Comparison of ENCODE assay signal across 20 mouse cellular contexts in genomic region chr9:64618433-64618832, GRCm38 (mm10).
DNase-seq lines count a peak whose midpoint lies in the region; ATAC-seq lines count a peak whose summit lies in the region.
"Had no signal": no experiment of that assay in that cellular context is flagged by ENCODE, and none has a peak within 500 bp of the region (broad histone marks: within the 10 kb centered on the region; RNA-seq: fewer than 3 reads in every experiment).

No protein-coding gene starts in this region.

- H3K4me1 ChIP-seq in kidney, embryonic 14.5 days (ENCODE audit: control insufficient read depth, insufficient read depth, low read length): peaks cover 7% of the 10 kb centered on the region; the same call in 1 of the 2 replicates
- H3K4me1 ChIP-seq in heart, embryonic 12.5 days (replicated peaks): no peaks in the 10 kb centered on the region
- H3K4me1 ChIP-seq: embryonic facial prominence, embryonic 10.5 days; heart, embryonic 13.5 days had no signal

- H3K9me3 ChIP-seq in kidney, embryonic 14.5 days (ENCODE audit: control insufficient read depth, low read length): no peaks in the 10 kb centered on the region
- no peaks in the 10 kb centered on the region for H3K9me3 ChIP-seq in heart, embryonic 12.5 days (replicated peaks)
- H3K9me3 ChIP-seq: embryonic facial prominence, embryonic 10.5 days; forebrain, embryonic 13.5 days; heart, embryonic 13.5 days; hindbrain, embryonic 12.5 days had no signal

- no peak overlapping the region for H3K4me3 ChIP-seq in kidney, embryonic 14.5 days (ENCODE audit: low read length)
- H3K4me3 ChIP-seq in heart, embryonic 12.5 days: no peak overlapping the region
- H3K4me3 ChIP-seq: embryonic facial prominence, embryonic 10.5 days; forebrain, embryonic 13.5 days; gastrocnemius, adult 2 months; heart, embryonic 13.5 days; hindbrain, embryonic 12.5 days had no signal

- no peak overlapping the region for H3K4me2 ChIP-seq in kidney, embryonic 14.5 days (replicated peaks; ENCODE audit: low read depth, low read length)
- no peak overlapping the region for H3K4me2 ChIP-seq in heart, embryonic 12.5 days
- H3K4me2 ChIP-seq: forebrain, embryonic 13.5 days; heart, embryonic 13.5 days; hindbrain, embryonic 12.5 days had no signal

- 54% methylated on average over 3 of the region's 3 CpGs for WGBS in kidney, embryonic 14.5 days
- 67% methylated on average over 3 of the region's 3 CpGs for WGBS in heart, embryonic 12.5 days

- H3K27me3 ChIP-seq in kidney, embryonic 14.5 days (ENCODE audit: control insufficient read depth, insufficient read depth, low read length): no peaks in the 10 kb centered on the region
- H3K27me3 ChIP-seq in heart, embryonic 12.5 days (replicated peaks): 0 out of 2 replicates have a peak, but pooled peaks cover 4% of the 10 kb centered on the region
- H3K27me3 ChIP-seq: heart, embryonic 13.5 days; Patski had no signal

- no peaks in the 10 kb centered on the region for H3K36me3 ChIP-seq in kidney, embryonic 14.5 days (ENCODE audit: control insufficient read depth, insufficient read depth, low read length)
- no peaks in the 10 kb centered on the region for H3K36me3 ChIP-seq in heart, embryonic 12.5 days
- H3K36me3 ChIP-seq: embryonic facial prominence, embryonic 10.5 days; heart, embryonic 13.5 days; hindbrain, embryonic 12.5 days had no signal

- H3K27ac ChIP-seq in kidney, embryonic 14.5 days (ENCODE audit: low read depth, low read length): no peak overlapping the region
- no peak overlapping the region for H3K27ac ChIP-seq in heart, embryonic 12.5 days (ENCODE audit: poor library complexity, severe bottlenecking)
- H3K27ac ChIP-seq: embryonic facial prominence, embryonic 10.5 days; forebrain, embryonic 13.5 days; gastrocnemius, adult 2 months; heart, embryonic 13.5 days; hindbrain, embryonic 12.5 days had no signal

- no peak for ATAC-seq in kidney, embryonic 14.5 days (ENCODE audit: low FRiP score, low TSS enrichment)
- no peak for ATAC-seq in heart, embryonic 12.5 days (ENCODE audit: insufficient number of reproducible peaks, low FRiP score)
- ATAC-seq: activated CD4-positive, CD25-positive, alpha-beta regulatory T cell, adult 4 months; forebrain, embryonic 13.5 days; forebrain, postnatal 0 days; Patski had no signal

- peak; percentile 23 for DNase-seq in kidney, adult 18-20 months
- DNase-seq in kidney, adult 8-10 months: peak; percentile 35 to 40
- DNase-seq in kidney, postnatal 14 days: peak; percentile 44
- no peak for DNase-seq in c-Kit-positive CD71-positive TER-119-positive erythroid progenitor cells, embryonic 14.5 days (ENCODE audit: low spot score)
- DNase-seq: adrenal gland, postnatal 14 days; cerebellum, adult 18-20 months; cerebellum, adult 9-11 months; cerebellum, postnatal 36 days; forebrain, postnatal 0 days; gastrocnemius, adult 2 months; gastrocnemius, postnatal 25 days; heart, postnatal 36 days had no signal

- H3K9ac ChIP-seq in kidney, embryonic 14.5 days (ENCODE audit: low read depth, low read length): no peak overlapping the region
- H3K9ac ChIP-seq in heart, embryonic 12.5 days: no peak overlapping the region
- H3K9ac ChIP-seq: forebrain, embryonic 13.5 days; forebrain, postnatal 0 days; heart, embryonic 13.5 days; hindbrain, embryonic 12.5 days had no signal
